Mouse (Mus musculus): ENCODE results near the gene Eif2b4.
A peak's percentile ranks its signal among the peaks of the same experiment; 100 is the strongest.
"Not testable (repeated sequence)": the region's sequence is repeated elsewhere in the genome, so short reads cannot be mapped to it uniquely, and the experiment has no call there.

Gene Eif2b4

GRCm38 (mm10) chr5:31192939-31193630 is at the start of gene Eif2b4, which contains the start of gene Snx17:
Eif2b4 (minus strand) TSS chr5:31193430.
Snx17 (plus strand) TSS chr5:31193227.
- peak; percentile 98 for DNase-seq (ENCODE audit: extremely low read depth, insufficient read length, low spot score)

DNA sequence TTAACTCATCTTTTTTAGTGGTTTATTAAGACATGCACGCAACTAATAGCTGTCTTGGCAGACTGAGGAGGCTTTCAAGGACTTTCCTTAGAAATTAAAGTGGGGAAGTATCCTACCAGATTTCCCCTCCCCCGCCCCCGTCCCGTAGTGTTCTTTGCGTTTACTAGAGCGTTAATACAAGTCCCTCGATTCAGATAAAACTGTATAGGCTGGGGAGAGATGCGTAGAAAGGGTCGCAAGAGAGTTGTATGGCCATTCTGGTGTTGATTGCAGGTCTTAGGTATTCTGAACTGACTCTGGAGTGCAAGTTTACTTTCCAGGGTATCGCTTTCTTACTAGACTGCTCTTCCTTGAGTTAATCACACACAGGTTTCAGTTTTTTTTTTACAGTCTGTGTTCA is 49.0 kb upstream of the Eif2b4 start:
- DNase-seq (ENCODE audit: extremely low read depth, insufficient read length, low spot score), result no peak

DNA sequence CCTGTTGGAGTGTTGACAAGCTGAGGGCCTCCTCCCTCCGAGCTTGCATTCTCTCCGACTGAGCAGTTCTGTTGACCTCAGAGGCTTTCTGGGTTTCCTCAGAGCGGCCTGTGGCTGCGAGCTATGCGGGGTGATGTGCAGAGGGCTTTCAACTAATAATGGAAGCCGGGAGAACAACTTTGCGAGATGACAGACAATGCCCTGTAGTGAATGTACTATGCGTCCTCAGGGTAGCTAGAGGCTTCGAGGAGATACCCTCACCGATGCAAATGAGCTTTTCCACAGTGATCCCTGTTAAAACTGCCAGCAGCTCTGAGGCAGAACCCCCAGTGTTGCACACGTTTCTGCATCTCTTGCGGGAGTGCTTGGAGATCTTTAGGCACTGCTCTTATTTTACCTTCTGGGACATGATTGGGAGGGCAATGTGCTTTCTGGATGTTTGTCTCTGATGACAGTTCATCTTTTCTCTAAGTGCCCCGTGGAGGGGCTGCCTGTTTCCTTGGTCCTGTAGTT is 48.3 kb upstream of the Eif2b4 start:
- no peak for DNase-seq (ENCODE audit: extremely low read depth, insufficient read length, low spot score)

DNA sequence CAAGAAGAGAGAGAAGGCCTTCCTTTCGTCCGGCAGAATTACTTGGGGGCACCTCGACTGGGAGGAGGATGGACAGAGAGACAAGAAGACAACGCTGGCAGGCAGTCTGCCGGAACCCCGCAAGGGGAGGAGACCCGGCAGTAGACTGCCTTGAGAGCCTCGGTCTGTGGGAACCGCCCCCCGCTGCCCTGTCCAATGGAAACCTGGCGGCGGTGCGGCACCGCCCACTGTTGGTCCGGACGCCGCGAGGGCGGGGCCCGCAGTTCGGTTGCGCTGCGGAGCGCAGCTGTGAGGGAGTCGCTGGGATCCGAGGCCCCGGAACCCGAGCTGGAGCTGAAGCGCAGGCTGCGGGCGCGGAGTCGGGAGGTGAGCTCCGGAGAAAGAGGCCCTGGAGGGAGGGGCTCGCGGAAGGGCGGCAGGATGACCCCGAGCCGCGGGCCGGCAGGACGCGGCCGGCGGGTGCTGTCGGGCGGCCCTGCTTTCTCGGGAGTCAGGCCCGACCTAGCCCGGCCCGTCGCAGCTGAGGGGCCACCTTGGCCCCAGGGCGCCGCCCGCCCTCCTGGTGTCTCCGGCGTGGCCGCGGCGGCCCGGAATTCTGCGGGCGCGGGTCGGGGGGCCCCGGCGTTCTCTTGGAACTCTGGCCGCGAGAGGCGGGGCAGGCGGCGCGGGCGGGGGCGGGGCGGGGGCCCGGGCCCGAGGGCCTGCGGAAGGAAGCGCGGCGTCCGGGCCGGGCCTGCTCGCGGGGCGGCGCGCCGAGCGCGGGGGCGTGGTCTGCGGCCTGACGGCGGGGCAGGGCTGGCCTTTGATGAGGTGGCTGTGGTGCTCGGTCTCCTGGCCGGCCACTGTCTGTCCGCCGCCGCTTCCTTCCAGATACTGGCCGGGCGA is 47.6 kb upstream of the Eif2b4 start, which contains the start of the genes Nrbp1 and Gm9970:
Gene Nrbp1, plus strand, starts transcription at position 228 of the 885 bp plus-strand sequence.
Gene Gm9970, minus strand, starts transcription at position 596 of the 885 bp plus-strand sequence.
- DNase-seq (ENCODE audit: extremely low read depth, insufficient read length, low spot score), result peak; percentile 95

- DNase-seq (ENCODE audit: extremely low read depth, insufficient read length, low spot score), result no peak
Measured at GRCm38 (mm10) chr5:31226641-31227040, 33.4 kb upstream of the Eif2b4 start.

- no peak for DNase-seq (ENCODE audit: extremely low read depth, insufficient read length, low spot score)
Measured at GRCm38 (mm10) chr5:31222696-31223095, 29.5 kb upstream of the Eif2b4 start.

DNA sequence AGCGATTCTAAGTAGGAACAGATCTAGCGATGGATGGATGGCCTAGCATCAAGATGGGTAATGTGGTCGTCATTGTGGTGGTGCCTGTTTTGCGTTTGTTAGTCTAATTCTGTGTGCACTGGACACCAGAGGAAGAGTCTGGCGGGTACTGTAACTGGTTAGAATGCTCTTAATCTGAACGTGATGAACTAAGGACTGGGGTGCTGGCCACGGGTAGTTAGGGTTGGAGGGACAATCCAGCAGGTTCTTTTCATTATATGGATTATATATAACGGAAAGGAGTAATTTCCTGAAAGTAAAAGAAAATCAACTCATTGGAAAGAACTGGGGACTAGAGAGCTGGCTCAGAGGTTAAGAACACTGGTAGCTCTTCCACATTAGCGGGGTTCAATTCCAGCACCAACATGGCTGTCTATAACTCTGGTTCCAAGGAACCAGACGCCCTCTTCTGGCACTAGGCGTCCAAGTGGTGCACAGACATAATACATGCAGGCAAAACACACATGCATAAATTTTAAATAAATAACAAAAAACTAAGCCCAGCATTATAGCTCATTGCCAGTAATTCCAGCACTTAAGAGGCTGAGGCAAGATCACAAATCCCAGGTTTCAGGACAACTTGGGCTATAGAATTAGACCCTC is 28.2 kb upstream of the Eif2b4 start:
- DNase-seq (ENCODE audit: extremely low read depth, insufficient read length, low spot score), result peak; percentile 24

GRCm38 (mm10) chr5:31220448-31221303 is 27.4 kb upstream of the Eif2b4 start, which contains the start of gene Ppm1g:
Ppm1g (minus strand) TSS chr5:31220687.
- peak; percentile 96 for DNase-seq (ENCODE audit: extremely low read depth, insufficient read length, low spot score)

GRCm38 (mm10) chr5:31219911-31220447 is 26.7 kb upstream of the Eif2b4 start:
- peak; percentile 81 for DNase-seq (ENCODE audit: extremely low read depth, insufficient read length, low spot score)

GRCm38 (mm10) chr5:31219474-31219873 is 26.2 kb upstream of the Eif2b4 start:
- no peak for DNase-seq (ENCODE audit: extremely low read depth, insufficient read length, low spot score)

GRCm38 (mm10) chr5:31219070-31219469 is 25.8 kb upstream of the Eif2b4 start:
- no peak for DNase-seq (ENCODE audit: extremely low read depth, insufficient read length, low spot score)

DNA sequence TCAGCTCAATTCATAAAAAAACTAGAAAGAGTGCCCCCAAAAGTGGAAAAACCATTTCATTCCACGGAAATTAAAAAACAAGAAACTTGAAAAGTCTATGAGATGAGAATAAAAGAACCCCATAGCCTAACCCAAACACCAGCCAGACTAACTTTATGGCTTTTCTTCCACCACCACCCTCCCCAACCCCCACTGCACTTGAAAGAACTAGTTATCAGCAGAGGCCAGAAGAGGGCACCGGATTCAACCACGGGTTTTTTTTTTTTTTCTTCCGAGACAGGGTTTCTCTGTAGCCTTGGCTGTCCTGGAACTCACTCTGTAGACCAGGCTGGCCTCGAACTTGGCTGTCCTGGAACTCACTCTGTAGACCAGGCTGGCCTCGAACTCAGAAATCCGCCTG is 25.1 kb upstream of the Eif2b4 start:
- no peak for DNase-seq (ENCODE audit: extremely low read depth, insufficient read length, low spot score)

GRCm38 (mm10) chr5:31216554-31216953 is 23.3 kb upstream of the Eif2b4 start:
- not testable (repeated sequence) for DNase-seq (ENCODE audit: extremely low read depth, insufficient read length, low spot score)

DNA sequence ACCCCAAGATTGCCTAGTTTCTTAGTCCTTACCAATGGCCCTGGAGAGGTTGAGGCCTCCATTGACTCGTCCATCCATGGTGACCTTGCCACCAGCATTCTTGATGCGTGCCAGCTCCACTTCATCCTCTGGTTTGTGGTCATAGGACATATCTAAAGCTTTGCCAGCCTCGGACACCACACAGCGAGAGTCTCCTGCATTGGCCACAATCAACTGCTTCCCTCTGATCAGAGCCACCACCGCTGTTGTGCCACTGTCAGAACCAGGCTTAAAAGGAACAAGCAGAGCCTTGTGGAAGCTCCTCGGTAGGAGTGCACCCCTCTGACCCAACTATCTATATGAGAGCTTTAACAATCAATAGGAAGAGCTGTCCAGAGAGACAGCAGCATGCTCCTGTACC is 11.2 kb upstream of the Eif2b4 start:
- no peak for DNase-seq (ENCODE audit: extremely low read depth, insufficient read length, low spot score)

- no peak for DNase-seq (ENCODE audit: extremely low read depth, insufficient read length, low spot score)
Measured at GRCm38 (mm10) chr5:31203866-31204265, 10.6 kb upstream of the Eif2b4 start.

DNA sequence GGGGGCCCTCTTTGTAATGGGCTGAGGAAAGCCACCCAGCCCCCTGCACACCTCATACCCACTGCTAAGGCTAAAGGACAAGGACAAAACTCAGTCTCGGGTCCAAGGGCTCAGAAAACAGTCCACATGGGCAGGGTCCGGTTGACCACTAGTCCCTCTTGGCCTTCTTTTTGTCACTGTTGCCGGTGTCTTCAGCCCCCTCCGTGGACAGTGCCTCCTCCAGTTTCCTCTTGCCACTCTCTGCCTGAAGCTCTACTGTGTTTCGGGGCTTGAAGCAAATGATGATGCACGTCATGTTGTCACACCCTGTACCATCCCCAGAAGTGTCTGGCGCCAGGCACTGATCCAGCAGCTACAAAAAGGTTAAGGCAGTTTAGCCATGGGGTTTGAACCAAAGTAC is 9.7 kb upstream of the Eif2b4 start:
- DNase-seq (ENCODE audit: extremely low read depth, insufficient read length, low spot score), result no peak

- peak; percentile 92 for DNase-seq (ENCODE audit: extremely low read depth, insufficient read length, low spot score)
Measured at GRCm38 (mm10) chr5:31201742-31202590, 8.7 kb upstream of the Eif2b4 start, which contains the start of gene Zfp513. Zfp513 (minus strand) TSS chr5:31202303.

- no peak for DNase-seq (ENCODE audit: extremely low read depth, insufficient read length, low spot score)
Measured at GRCm38 (mm10) chr5:31201042-31201741, 8.0 kb upstream of the Eif2b4 start.
